Mouse (Mus musculus): Measurements from ENCODE around the gene Myog. TPM values are rescaled to one million over a fixed set of nuclear protein-coding genes. Genes with fewer than 3 reads are reported as not detected.

The Myog gene
- total RNA-seq, 1 experiment = 0.18 TPM

DNA sequence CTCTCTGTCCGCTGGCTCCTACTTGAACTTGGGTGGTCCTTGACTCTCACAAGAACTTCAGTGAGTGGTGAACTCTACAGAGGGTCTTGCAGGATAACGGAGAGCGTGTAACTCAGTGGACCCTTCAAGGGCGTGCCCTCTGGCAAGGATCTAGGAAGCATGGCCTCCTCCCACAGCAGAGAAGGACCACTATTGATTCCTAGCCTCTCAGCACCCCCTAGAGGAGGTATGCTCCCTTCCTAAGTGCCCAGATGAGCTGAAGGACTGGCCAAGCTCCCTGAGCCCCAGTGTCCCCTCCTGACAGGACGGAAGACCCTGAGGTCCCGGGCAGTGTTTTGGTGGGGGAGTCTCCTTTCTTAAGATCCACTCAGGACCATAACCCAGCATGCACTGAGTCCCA, 32.8 kb downstream of the Myog start:
- no peak for DNase-seq (ENCODE audit: low read depth, low spot score)
- peaks cover 62% of the 10 kb centered on the region for H3K36me3 ChIP-seq (ENCODE audit: control insufficient read depth, insufficient read depth, low read length, poor library complexity, severe bottlenecking)
- in situ Hi-C loops (cut with MboI; ENCODE audit: low sequenced_read_pairs in 2 of 2, unreplicated experiment in 2 of 2) = no loop called here
- no peak overlapping the region for H3K9ac ChIP-seq (ENCODE audit: insufficient read depth, low read depth, low read length, poor library complexity, severe bottlenecking)
- no peaks in the 10 kb centered on the region for H3K9me3 ChIP-seq (ENCODE audit: control insufficient read depth, insufficient read depth, low read depth, low read length)
- H3K27ac ChIP-seq (ENCODE audit: insufficient read depth, low read depth, low read length, poor library complexity, severe bottlenecking) = no peak overlapping the region
- H3K4me3 ChIP-seq (ENCODE audit: insufficient read depth in 1 of 2, low read depth in 1 of 2, low read length in 2 of 2, poor library complexity in 1 of 2, severe bottlenecking in 1 of 2) = no peak overlapping the region
- peaks cover 0 to 22% of the 10 kb centered on the region in 2 experiments; a peak in 2 of 4 replicates for H3K4me1 ChIP-seq (ENCODE audit: control insufficient read depth in 2 of 2, insufficient read depth in 2 of 2, low read length in 2 of 2, poor library complexity in 1 of 2)
- no peak for TF ChIP-seq MAFK (IDR thresholded peaks at IDR 0.05; ENCODE audit: insufficient read depth, low read depth, low read length)
- TF ChIP-seq HCFC1 (IDR thresholded peaks at IDR 0.05; ENCODE audit: borderline replicate concordance, insufficient read depth, low read length) = no peak
- TF ChIP-seq ZC3H11A (IDR thresholded peaks at IDR 0.05; ENCODE audit: borderline replicate concordance, low read depth, low read length) = no peak
- no peak for TF ChIP-seq CHD2 (IDR thresholded peaks at IDR 0.05; ENCODE audit: low read depth, low read length)
- TF ChIP-seq ZNF384 (IDR thresholded peaks at IDR 0.05; ENCODE audit: low read depth, low read length) = no peak

DNA sequence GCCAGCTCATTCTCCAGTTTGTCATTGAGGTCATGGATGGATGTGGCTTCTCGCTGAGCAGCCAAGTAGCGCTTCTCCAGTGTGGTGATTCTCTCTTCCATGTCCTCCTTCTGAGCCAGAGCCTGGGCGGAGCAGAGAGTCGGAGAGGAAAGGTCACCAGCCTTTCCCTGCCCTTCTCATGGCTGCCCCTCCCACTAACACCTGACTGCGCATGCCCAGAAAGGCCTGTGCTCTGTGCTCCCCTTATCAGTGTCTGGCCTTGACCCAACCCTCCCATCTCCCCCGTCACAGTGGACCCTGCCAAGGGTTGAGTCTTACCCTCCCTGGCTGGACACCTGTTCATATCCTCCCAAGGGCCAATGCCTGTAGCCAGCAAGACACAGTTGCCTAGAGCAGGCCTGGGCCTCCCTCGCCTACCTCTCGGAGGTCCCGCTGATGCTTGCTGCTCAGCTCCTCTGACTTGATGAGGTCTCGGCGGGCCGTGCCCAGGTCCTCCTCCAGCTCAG, 37.1 kb downstream of the Myog start:
- in situ Hi-C loops (cut with MboI; ENCODE audit: low sequenced_read_pairs in 2 of 2, unreplicated experiment in 2 of 2) = no loop called here
- peak overlapping the region; percentile 68 for H3K9ac ChIP-seq (ENCODE audit: insufficient read depth, low read depth, low read length, poor library complexity, severe bottlenecking)
- TF ChIP-seq ZNF384 (IDR thresholded peaks at IDR 0.05; ENCODE audit: low read depth, low read length) = no peak
- no peak for TF ChIP-seq CHD2 (IDR thresholded peaks at IDR 0.05; ENCODE audit: low read depth, low read length)
- no peak for TF ChIP-seq HCFC1 (IDR thresholded peaks at IDR 0.05; ENCODE audit: borderline replicate concordance, insufficient read depth, low read length)
- no peak for TF ChIP-seq MAFK (IDR thresholded peaks at IDR 0.05; ENCODE audit: insufficient read depth, low read depth, low read length)
- no peak for TF ChIP-seq ZC3H11A (IDR thresholded peaks at IDR 0.05; ENCODE audit: borderline replicate concordance, low read depth, low read length)
- no peaks in the 10 kb centered on the region for H3K9me3 ChIP-seq (ENCODE audit: control insufficient read depth, insufficient read depth, low read depth, low read length)
- H3K27ac ChIP-seq (ENCODE audit: insufficient read depth, low read depth, low read length, poor library complexity, severe bottlenecking) = no peak overlapping the region
- peaks cover 2 to 30% of the 10 kb centered on the region in 2 experiments; a peak in 2 of 4 replicates for H3K4me1 ChIP-seq (ENCODE audit: control insufficient read depth in 2 of 2, insufficient read depth in 2 of 2, low read length in 2 of 2, poor library complexity in 1 of 2)
- peak overlapping the region; percentile 61 to 62 for H3K4me3 ChIP-seq (ENCODE audit: insufficient read depth in 1 of 2, low read depth in 1 of 2, low read length in 2 of 2, poor library complexity in 1 of 2, severe bottlenecking in 1 of 2)
- H3K36me3 ChIP-seq (ENCODE audit: control insufficient read depth, insufficient read depth, low read length, poor library complexity, severe bottlenecking) = peaks cover 31% of the 10 kb centered on the region
- peak; percentile 51 for DNase-seq (ENCODE audit: low read depth, low spot score)

DNA sequence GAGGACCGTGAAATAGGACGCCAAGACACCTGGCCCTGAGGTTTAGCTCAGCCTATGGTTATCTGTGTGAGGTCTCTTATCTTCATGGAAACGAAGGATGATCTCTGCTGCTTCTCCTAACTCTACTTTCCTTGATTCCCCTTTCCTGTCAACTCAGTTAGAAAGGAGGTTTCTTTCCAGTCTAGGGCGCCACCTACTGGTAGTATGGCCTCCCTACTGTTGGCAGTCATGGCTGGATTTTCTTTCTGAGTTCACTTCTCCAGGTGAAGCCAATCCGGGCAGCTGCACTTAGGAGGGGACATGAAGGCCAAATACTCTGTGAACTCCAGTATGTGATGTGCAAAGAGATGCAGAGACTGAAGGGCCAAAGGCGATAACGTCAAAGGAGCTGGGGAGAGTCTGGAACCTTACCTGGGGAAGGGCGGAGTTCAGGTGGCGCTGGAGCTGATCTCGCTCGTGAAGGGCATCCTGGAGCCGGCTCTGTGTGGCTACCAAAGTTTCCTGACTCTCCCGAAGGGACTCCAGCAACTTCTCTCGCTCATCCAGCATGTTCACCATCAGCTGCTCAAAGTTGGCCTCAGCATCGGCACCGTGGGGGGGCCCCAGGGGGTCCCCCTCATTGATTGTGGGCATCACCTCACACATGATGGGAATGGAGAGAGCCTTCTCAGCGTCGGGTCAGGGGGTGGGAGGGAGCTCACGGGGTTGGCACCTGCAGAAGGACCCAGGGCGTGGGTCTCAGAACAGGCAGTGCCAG, 42.3 kb downstream of the Myog start:
- H3K4me3 ChIP-seq (ENCODE audit: insufficient read depth in 1 of 2, low read depth in 1 of 2, low read length in 2 of 2, poor library complexity in 1 of 2, severe bottlenecking in 1 of 2) = no peak overlapping the region
- DNase-seq (ENCODE audit: low read depth, low spot score) = peak; percentile 66
- in situ Hi-C loops (cut with MboI; ENCODE audit: low sequenced_read_pairs in 2 of 2, unreplicated experiment in 2 of 2) = loop anchor here in 1 of 2 experiments (5.0 kb wide), 1 partner anchor 180 kb away; no protein-coding TSS in a partner anchor
- TF ChIP-seq ZNF384 (IDR thresholded peaks at IDR 0.05; ENCODE audit: low read depth, low read length) (no peak), CHD2 (IDR thresholded peaks at IDR 0.05; ENCODE audit: low read depth, low read length) (no peak), MAFK (IDR thresholded peaks at IDR 0.05; ENCODE audit: insufficient read depth, low read depth, low read length) (no peak), HCFC1 (IDR thresholded peaks at IDR 0.05; ENCODE audit: borderline replicate concordance, insufficient read depth, low read length) (no peak), ZC3H11A (IDR thresholded peaks at IDR 0.05; ENCODE audit: borderline replicate concordance, low read depth, low read length) (peak; percentile 74; the same call in 1 of the 2 replicates)
- H3K9ac ChIP-seq (ENCODE audit: insufficient read depth, low read depth, low read length, poor library complexity, severe bottlenecking) = no peak overlapping the region
- no peaks in the 10 kb centered on the region for H3K9me3 ChIP-seq (ENCODE audit: control insufficient read depth, insufficient read depth, low read depth, low read length)
- H3K27ac ChIP-seq (ENCODE audit: insufficient read depth, low read depth, low read length, poor library complexity, severe bottlenecking) = no peak overlapping the region
- H3K4me1 ChIP-seq (ENCODE audit: control insufficient read depth in 2 of 2, insufficient read depth in 2 of 2, low read length in 2 of 2, poor library complexity in 1 of 2) = peaks cover 2 to 19% of the 10 kb centered on the region in 2 experiments; a peak in 1 of 4 replicates
- H3K36me3 ChIP-seq (ENCODE audit: control insufficient read depth, insufficient read depth, low read length, poor library complexity, severe bottlenecking) = no peaks in the 10 kb centered on the region

DNA sequence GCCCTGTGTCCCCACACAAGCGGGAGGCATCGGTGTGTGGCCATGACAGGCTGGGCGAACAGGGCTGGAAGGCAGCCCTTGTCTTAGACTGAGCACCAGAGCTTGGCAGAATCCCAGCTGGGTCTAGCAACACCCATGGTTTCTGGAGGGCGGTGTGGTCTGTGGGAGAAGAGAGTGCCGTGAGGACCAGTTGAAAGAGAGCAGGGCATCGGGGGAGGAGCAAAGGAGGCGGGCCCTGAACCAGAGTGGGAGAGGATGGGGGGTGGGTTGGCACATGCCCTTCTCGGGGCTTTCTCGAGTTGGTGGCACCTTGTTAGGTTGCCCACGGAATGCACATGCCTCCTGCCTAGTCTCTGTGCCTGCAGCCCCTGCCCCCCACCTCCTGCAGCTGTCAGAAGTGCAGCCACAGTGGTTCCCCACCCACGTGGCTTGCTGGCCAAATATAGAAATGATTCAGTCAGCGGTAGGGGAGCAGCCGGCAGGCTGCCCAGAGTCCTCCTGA, 43.0 kb downstream of the Myog start, which contains the start of gene Ppfia4:
Ppfia4 (minus strand) TSS at position 159 of the 502 bp plus-strand sequence.
- H3K27ac ChIP-seq (ENCODE audit: insufficient read depth, low read depth, low read length, poor library complexity, severe bottlenecking) = no peak within 1 kb of the TSS
- H3K9ac ChIP-seq (ENCODE audit: insufficient read depth, low read depth, low read length, poor library complexity, severe bottlenecking) = no peak within 1 kb of the TSS; the same call in 1 of the 2 replicates
- TF ChIP-seq CHD2 (IDR thresholded peaks at IDR 0.05; ENCODE audit: low read depth, low read length) = no peak
- no peak for TF ChIP-seq ZC3H11A (IDR thresholded peaks at IDR 0.05; ENCODE audit: borderline replicate concordance, low read depth, low read length)
- no peak for TF ChIP-seq MAFK (IDR thresholded peaks at IDR 0.05; ENCODE audit: insufficient read depth, low read depth, low read length)
- no peak for TF ChIP-seq HCFC1 (IDR thresholded peaks at IDR 0.05; ENCODE audit: borderline replicate concordance, insufficient read depth, low read length)
- TF ChIP-seq ZNF384 (IDR thresholded peaks at IDR 0.05; ENCODE audit: low read depth, low read length) = no peak
- H3K4me3 ChIP-seq (ENCODE audit: insufficient read depth in 1 of 2, low read depth in 1 of 2, low read length in 2 of 2, poor library complexity in 1 of 2, severe bottlenecking in 1 of 2) = no peak within 1 kb of the TSS
- DNase-seq (ENCODE audit: low read depth, low spot score) = no peak
- in situ Hi-C loops (cut with MboI; ENCODE audit: low sequenced_read_pairs in 2 of 2, unreplicated experiment in 2 of 2) = loop anchor here in 1 of 2 experiments (5.0 kb wide), 1 partner anchor 181 kb away; no protein-coding TSS in a partner anchor
- H3K9me3 ChIP-seq (ENCODE audit: control insufficient read depth, insufficient read depth, low read depth, low read length) = no peaks in the 10 kb centered on the region
- H3K4me1 ChIP-seq (ENCODE audit: control insufficient read depth in 2 of 2, insufficient read depth in 2 of 2, low read length in 2 of 2, poor library complexity in 1 of 2) = peaks cover 2 to 13% of the 10 kb centered on the region in 2 experiments; a peak in 1 of 4 replicates
- H3K36me3 ChIP-seq (ENCODE audit: control insufficient read depth, insufficient read depth, low read length, poor library complexity, severe bottlenecking) = no peaks in the 10 kb centered on the region

Measured in ES-E14 (cell line).